Mouse (Mus musculus) cerebellum, postnatal 14 days (tissue): ENCODE data around the gene Stra6l.

Source experiments
- DNase-seq, 2 experiments: peaks; one replicate each; pipeline ENCODE4 v3.0.0; 2021; ENCODE audit warnings: mixed read lengths in 2 of 2

Stra6l gene

DNA sequence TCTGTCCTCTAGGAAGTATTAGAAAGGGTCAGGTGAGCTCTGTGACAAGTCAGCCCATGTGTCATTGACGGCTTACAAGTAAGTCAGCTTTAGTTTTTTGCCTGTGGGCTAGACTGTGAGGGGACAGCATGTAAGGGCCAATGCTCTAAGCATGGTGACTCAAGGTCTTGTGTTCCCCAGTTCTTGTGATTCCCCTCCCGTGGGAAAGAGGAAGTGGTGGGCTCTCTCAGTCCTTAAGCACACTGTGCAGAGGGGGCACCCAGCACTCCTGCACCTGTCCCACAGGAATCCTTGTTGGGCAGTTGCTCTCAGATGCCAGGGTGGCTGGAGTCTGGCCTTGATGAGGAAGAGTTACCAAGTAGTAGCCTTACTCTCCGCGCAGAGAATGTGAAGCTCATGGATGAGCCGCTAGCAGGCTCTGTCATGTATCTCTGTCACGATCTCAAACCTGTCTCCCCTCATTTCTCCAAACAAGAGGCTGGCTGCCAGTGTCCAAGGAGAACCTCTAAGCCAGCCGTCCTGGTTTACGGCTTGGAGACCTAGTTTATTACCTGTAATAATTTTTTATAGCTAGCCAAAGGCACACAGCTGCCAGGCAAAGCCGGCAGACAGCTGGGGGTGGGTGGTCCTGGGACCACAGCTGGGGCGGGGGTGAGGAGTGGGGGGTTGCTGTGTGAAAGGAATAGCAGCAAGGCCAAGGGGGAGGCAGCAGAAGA lies at the start of gene Stra6l:
Gene Stra6l, plus strand, starts transcription at position 556 of the 716 bp plus-strand sequence.
- DNase-seq, result no peak

DNA sequence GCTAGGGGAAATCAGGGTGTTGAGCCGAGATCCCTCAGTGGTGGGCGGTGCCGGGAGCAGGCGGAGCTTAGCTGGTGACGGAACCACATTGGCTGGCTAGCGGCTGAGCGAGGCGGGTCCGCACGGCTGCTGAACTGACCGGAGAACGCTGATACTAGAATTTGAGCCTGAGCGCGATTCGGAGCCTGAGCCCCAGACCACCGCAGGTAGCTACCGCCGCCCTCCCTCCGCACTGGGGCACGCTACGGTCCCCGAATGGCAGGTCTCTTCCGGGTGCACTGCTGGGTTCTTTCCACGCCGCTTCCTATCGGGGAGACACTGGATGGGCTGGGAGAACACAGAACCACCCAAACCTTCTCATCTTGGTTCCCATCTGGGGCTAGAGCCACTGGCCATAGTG lies 49.5 kb upstream of the Stra6l start, which contains the start of gene Aldh1b1:
Gene Aldh1b1, plus strand, starts transcription at position 59 of the 400 bp plus-strand sequence.
- peak; percentile 69 to 70 for DNase-seq

- no peak for DNase-seq
Observed at GRCm38 (mm10) chr4:45799956-45800537, 48.4 kb upstream of the Stra6l start.

GRCm38 (mm10) chr4:45802900-45803299 lies 45.6 kb upstream of the Stra6l start:
- DNase-seq, result no peak

DNA sequence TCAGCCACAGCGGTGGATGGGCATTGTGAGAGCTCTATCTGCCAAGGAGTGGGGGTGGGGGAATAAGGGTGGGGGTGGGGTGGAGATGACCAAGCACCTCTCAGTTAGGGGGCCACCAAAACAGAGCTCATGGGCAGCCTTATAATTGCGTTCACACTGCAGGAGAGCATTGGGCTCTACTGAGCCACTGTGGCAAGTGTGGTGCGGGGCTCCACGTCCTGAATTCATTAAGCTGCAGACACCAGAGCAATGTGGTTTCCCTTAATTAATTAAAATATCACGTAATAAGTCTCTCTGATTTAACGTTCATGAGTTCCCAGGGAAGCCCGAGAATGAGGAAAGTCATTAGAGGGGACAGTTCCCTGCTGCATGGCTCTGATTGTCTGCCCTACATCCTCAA lies 40.4 kb upstream of the Stra6l start:
- DNase-seq, result no peak

DNA sequence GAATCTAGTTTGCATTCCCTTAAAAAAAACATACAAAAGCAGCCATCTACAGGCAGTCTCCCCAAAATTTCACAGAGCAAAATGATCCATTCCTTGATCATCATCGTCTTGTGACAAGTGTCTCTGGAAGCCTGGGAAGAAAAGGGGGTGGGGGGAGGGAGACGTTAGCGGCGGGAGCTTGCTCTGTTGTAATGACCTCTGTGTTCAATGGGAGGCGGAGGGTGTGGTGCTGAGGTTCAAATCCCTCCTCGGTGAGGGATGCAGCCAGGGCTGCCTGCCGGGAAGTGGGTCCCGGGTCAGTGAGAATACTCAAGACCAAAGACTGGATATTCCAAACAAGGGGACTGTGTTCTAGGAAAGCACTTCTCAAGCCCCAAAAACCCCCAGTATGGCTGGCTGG lies 37.2 kb upstream of the Stra6l start:
- no peak for DNase-seq

GRCm38 (mm10) chr4:45815542-45815941 lies 32.9 kb upstream of the Stra6l start:
- DNase-seq, result peak; percentile 68 to 81

GRCm38 (mm10) chr4:45818814-45819207 lies 29.7 kb upstream of the Stra6l start:
- DNase-seq, result no peak

GRCm38 (mm10) chr4:45819208-45819931 lies 29.1 kb upstream of the Stra6l start:
- peak; percentile 31 to 32 for DNase-seq

DNA sequence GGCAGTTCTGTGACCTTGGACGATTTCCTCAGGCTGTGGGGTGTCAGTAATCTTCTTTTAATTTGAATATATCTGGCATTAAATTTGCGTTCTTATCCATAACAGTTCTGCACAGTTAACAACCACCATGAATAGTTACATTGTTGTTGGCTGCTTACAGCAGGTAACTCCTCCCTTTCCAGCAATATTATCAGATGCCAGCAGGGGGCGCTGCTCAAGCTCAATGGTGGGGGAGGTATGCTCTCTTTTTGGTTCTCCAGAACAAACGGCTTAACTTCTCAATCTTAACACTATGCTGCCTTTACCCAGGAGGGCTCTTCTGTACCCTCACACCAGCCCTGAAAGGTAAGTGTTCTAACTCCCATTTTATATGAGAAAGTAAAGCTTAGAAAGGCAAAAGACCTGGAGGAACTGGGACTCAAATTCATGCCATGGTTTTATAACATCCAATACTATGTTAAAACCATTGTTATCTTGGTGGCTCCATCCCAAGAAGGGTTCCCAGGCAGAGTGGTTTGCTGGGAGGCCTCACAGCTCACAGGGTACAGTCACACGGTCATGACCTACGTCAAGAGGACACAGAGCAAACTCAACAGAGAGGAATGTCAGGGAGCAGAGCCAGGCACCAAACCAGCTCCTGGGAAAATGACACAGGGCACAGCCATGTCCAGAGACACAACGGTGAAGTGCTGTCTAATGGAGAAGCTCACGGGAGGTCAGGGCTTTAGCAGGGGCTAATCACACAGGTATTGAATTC lies 28.2 kb upstream of the Stra6l start:
- peak; percentile 71 to 86 for DNase-seq

- no peak for DNase-seq
Observed at GRCm38 (mm10) chr4:45821995-45822394, 26.5 kb upstream of the Stra6l start.

DNA sequence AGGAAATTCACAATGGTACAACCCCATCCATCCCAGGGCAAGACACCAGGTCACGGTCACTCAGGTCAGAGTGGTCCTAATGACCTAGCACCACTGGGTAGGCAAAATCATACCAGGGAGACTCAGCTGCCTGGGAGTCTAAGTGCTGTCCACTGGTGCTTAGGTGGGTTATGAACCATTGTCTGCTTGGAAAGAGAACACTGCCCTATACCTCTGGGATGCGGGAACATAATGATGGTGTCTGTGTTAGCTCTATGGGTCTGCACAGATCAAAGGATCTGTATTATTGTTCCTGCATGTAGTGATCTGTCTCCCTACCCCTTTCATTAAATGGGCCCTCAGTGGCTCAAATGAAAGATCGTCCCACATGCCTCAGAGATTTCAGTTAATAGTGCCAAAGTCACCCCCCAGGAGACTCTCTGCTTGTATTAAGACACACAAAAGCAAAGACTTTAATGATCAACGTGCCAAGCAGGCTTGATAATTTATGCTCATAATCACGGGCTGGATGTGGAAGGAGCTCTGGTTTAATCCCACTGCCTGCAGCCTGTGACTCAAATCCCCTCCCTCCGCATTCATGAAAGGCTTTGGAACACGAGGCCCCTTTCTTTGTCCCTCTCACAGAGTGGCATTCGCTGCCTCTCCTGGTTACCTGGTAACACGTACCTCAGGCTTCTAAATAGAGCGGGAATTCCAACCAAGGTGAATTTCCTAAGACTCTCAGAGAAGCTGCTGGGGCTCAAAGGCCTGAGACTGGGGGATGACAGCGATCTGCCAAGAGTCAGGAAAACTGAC lies 25.5 kb upstream of the Stra6l start:
- DNase-seq, result no peak

GRCm38 (mm10) chr4:45824049-45824760 lies 24.3 kb upstream of the Stra6l start:
- DNase-seq, result peak in 1 of 2 experiments; percentile 42

DNA sequence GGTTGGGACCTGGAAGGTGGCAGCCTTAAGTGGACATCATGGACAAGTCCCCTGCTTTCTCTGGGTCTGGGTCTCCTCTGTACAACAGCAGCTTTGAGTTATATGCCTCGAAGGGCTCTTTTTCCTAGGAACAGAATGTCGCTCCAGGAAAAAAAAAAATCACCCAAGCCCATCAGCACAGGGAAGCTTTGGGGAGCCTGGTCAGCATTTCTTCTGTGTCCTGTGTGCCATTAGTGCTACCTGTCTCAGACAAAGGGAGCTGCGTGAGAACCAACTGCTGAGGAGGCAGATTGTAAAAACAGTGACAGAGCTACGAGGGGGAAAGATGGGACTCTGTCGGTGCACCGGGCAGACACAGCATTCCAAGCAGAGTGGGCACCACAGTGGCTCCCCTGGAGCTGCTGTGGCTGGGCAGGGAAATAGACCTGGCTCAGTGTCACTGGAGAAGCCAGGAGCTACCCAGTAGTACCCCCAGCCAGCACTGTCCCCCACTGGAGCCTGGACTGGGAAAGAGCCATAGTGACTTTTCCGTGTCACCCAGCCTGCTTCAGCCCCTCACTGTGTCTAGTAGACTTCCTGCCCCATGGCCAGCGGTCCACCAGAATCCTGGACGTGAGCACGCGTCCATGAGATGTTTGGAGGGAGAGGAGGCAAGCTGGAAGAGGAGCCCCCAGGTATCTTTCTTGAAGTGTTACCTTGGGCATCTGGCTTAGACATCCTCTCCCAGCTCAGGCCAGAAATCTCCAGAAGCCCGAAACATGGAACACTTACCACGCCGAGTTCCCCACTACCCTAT lies 23.5 kb upstream of the Stra6l start:
- DNase-seq, result peak in 1 of 2 experiments; percentile 21

DNA sequence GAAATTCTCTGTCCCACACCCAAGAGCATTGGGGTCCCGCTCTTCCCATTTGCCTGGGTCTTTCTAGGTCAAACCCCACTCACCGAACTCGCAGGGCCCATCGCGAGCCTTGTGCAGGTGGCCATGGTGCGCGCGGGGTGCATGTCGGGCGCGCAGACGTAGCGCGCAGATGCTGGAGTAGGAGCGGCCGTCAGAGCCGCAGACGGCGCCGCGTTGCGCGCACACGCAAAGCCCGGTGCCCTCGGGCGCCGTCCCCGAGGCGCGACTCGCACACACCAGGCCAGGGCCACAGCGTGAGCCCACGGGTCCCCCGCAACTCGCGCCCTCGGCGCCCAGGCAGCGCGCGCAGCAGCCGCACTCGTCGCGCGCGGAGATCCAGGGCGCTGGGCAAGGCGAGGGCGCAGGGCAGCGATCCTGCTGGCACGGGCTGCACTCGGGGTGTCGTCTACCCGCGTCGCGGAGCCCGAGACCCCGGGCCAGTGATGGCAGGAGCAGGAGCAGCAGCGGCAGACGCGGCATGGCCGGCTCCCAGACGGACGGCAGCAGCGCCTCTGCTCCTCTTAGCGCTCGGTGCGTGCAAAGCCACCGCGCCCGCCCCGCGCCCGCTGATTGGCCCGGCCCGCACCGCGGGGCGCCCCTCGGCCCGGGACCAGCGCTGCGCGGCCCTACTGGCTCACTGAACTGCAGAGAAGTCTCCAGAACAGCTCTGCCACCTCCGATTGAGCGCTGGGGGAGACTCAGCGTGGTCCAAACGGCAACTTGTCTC lies 22.0 kb upstream of the Stra6l start, which contains the start of gene Igfbpl1:
Gene Igfbpl1, minus strand, starts transcription at position 649 of the 766 bp plus-strand sequence.
- DNase-seq, result peak; percentile 59 to 65

GRCm38 (mm10) chr4:45829907-45830759 lies 18.3 kb upstream of the Stra6l start:
- DNase-seq, result no peak

GRCm38 (mm10) chr4:45831996-45832395 lies 16.5 kb upstream of the Stra6l start:
- no peak for DNase-seq

- no peak for DNase-seq
Observed at GRCm38 (mm10) chr4:45833461-45833860, 15.0 kb upstream of the Stra6l start.

GRCm38 (mm10) chr4:45844355-45844754 lies 4.1 kb upstream of the Stra6l start:
- peak; percentile 55 to 78 for DNase-seq
